Mouse (Mus musculus) lung, postnatal 0 days (tissue): ENCODE results near the gene Ccdc120.

Source experiments
- CTCF ChIP-seq: IDR thresholded peaks from 2 replicates; pipeline ENCODE4 v1.5.1; 2016; ENCODE audit warnings: antibody characterized with exemption, mild to moderate bottlenecking
- EP300 ChIP-seq: IDR thresholded peaks from 2 replicates; pipeline ENCODE4 v1.6.1; 2016; ENCODE audit warnings: antibody characterized with exemption, mild to moderate bottlenecking, control low read depth

DNA sequence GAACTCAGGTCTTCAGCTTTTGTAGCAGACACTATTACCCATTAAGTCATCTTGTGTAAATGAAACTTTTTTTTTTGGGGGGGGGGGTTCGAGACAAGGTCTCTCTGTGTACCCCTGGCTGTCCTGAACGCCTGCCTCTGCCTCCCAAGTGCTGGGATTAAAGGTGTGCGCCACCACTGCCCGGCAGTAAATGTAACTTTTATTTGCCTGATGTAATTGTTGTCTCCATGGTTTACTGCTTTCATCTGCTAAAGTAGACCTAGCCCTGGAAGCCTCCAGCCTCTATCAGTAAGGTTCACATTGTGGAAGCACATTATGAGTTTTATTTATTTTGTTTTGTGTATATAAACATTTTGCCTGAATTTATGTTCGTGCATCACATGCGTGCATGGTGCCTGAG lies 54.2 kb downstream of the Ccdc120 start:
- TF ChIP-seq CTCF = no peak
- TF ChIP-seq EP300 = no peak
